Mouse (Mus musculus) G1E (cell line): ENCODE data around the gene Gm20219.

ENCODE experiments used
- GATA1 ChIP-seq: IDR thresholded peaks from 2 replicates; pipeline ENCODE4 v1.6.1; 2012; ENCODE audit warnings: borderline replicate concordance, low read length, inconsistent platforms, mixed read lengths
- GATA2 ChIP-seq: IDR thresholded peaks from 2 replicates; pipeline ENCODE4 v1.6.1; 2012; ENCODE audit warnings: low read depth, low read length, inconsistent platforms, borderline replicate concordance

DNA sequence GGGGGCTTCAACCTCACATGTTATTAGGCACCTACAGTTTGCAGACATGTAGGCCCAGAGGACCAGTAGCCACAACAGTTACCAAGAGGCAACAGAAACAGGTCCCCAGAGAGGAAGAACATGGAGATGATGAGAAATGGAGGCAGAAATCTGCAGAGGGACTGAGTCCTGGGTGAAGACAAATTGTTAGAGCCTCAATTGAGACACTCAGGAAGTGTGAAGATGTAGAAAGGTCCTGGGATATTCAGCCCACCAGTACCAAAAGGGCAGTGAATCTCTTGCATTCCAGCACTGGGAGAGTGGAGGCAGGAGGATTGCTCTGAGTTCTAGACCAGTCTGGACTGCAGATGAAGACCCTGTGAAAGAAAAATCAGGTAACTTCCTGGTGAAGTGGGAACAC is 39.9 kb downstream of the Gm20219 start:
- TF ChIP-seq GATA2 (no peak), GATA1 (no peak)
